Mouse (Mus musculus) forebrain, embryonic 14.5 days (tissue): ENCODE measurements around the gene Rps16. TPM values are rescaled to one million over a fixed set of nuclear protein-coding genes. Genes with fewer than 3 reads are reported as not detected.

ENCODE experiments used
- ATAC-seq: fragments of 200-750 bp; cut with Nextera tagmentation; 2 replicates; pipeline ENCODE4 v1.8.0; 2017; ENCODE audit warnings: mild to moderate bottlenecking, moderate library complexity
- DNase-seq: peaks from one replicate; pipeline ENCODE4 v3.0.0-alpha.2; 2015; ENCODE audit warnings: low spot score
- H3K27ac ChIP-seq: fragments of 300-500 bp; sonication (generic); 2 replicates; pipeline ENCODE4 v1.5.1; 2014; ENCODE audit warnings: low read depth, mild to moderate bottlenecking, control low read depth, low read length, moderate library complexity
- H3K27me3 ChIP-seq: fragments of 300-500 bp; sonication (generic); replicated peaks from 2 replicates; pipeline ENCODE4 v1.6.1; 2014; ENCODE audit warnings: low read length, control low read depth, mixed read lengths; ENCODE audit not compliant: control insufficient read depth, insufficient read depth
- H3K36me3 ChIP-seq: fragments of 300-500 bp; sonication (generic); 2 replicates; pipeline ENCODE4 v1.6.1; 2014; ENCODE audit warnings: low read length, control low read depth; ENCODE audit not compliant: control insufficient read depth, insufficient read depth
- H3K4me1 ChIP-seq: fragments of 300-500 bp; sonication (generic); 2 replicates; pipeline ENCODE4 v1.6.1; 2014; ENCODE audit warnings: antibody characterized with exemption, low read length, control low read depth; ENCODE audit not compliant: control insufficient read depth, insufficient read depth
- H3K4me2 ChIP-seq: fragments of 300-500 bp; sonication (generic); 2 replicates; pipeline ENCODE4 v1.6.1; 2014; ENCODE audit warnings: mild to moderate bottlenecking, control low read depth, low read length
- H3K4me3 ChIP-seq: fragments of 300-500 bp; sonication (generic); 2 replicates; pipeline ENCODE4 v1.5.1; 2014; ENCODE audit warnings: low read depth, low read length, control low read depth
- H3K9ac ChIP-seq: fragments of 300-500 bp; sonication (generic); 2 replicates; pipeline ENCODE4 v1.6.1; 2014; ENCODE audit warnings: mild to moderate bottlenecking, low read length, control low read depth, moderate library complexity
- H3K9me3 ChIP-seq: fragments of 300-500 bp; sonication (generic); replicated peaks from 2 replicates; pipeline ENCODE4 v1.6.1; 2016; ENCODE audit warnings: low read length, control low read depth, mixed read lengths; ENCODE audit not compliant: control insufficient read depth
- WGBS: fragments of 180-500 bp; shearing (Covaris S2); extraction: QIAGEN DNeasy Blood & Tissue Kit; methylation state at CpG from one replicate; pipeline ENCODE4 v1.1.7; 2014; 5-methylcytosine and 5-hydroxymethylcytosine counted together
- polyA plus RNA-seq: library from polyadenylated mRNA; unstranded; fragments of >200 nt; fragmentation: Nextera tagmentation; extraction: Ambion mirVana; gene quantifications from 2 replicates; pipeline ENCODE4 v1.2.1, GENCODE M21; 2014

Rps16 gene
- polyA plus RNA-seq, 1 experiment from 2014 or later = 750 TPM

DNA sequence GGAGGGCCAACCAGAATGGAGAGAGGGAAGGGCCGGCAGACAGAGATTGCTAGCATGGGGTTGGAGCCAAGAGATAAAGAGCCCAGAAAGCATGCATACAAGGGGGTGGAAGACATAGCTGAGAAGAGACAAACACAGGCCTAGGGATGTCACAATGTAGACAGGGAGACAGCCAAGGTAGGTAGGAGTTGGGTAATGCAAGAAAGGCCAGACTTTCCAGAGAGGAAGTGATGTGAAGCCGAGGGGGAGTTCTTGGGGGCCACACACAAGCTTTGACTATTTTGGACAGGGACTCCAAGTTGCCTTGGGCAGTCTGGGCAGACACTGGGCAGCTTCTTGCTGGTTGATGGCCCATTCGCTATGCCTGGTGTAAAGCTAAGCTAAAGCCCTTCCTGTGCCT, 51.5 kb downstream of the Rps16 start:
- Histone ChIP-seq H3K36me3 (peaks cover 99% of the 10 kb centered on the region), H3K27ac (no peak overlapping the region), H3K9me3 (no peaks in the 10 kb centered on the region), H3K4me1 (no peaks in the 10 kb centered on the region), H3K27me3 (no peaks in the 10 kb centered on the region), H3K4me3 (no peak overlapping the region), H3K9ac (no peak overlapping the region), H3K4me2 (no peak overlapping the region)
- DNase-seq = no peak
- ATAC-seq = no peak
- WGBS = 73% methylated on average over 3 of the region's 3 CpGs

Other genes starting within 250 kb of the Rps16 start
- gene 9530053A07Rik, start 221.2 kb upstream of the Rps16 start, polyA plus RNA-seq = 0.03 and 0.09 TPM in 2 replicates
- 36.0 and 38.3 TPM in 2 replicates for gene Fbl, start 180.9 kb upstream of the Rps16 start, polyA plus RNA-seq
- gene Dyrk1b, start 171.2 kb upstream of the Rps16 start, polyA plus RNA-seq = 9.9 and 13.7 TPM in 2 replicates
- 6.0 and 8.6 TPM in 2 replicates for gene Eid2, start 82.8 kb upstream of the Rps16 start, polyA plus RNA-seq
- gene Eid2b, start 72.9 kb upstream of the Rps16 start, polyA plus RNA-seq = 33.3 and 35.1 TPM in 2 replicates
- 0.22 and 0.23 TPM in 2 replicates for gene Selenov, start 59.5 kb upstream of the Rps16 start, polyA plus RNA-seq
- gene Dll3, start 48.4 kb upstream of the Rps16 start, polyA plus RNA-seq = 14.2 and 16.3 TPM in 2 replicates
- 163 and 171 TPM in 2 replicates for gene Timm50, start 38.6 kb upstream of the Rps16 start, polyA plus RNA-seq
- 62.6 and 77.8 TPM in 2 replicates for gene Supt5, start 11.9 kb upstream of the Rps16 start, polyA plus RNA-seq
- gene Plekhg2, start 21.9 kb downstream of the Rps16 start, polyA plus RNA-seq = 17.7 and 27.5 TPM in 2 replicates
- gene Zfp36, start 29.6 kb downstream of the Rps16 start, polyA plus RNA-seq = 3.3 and 5.6 TPM in 2 replicates
- gene Med29, start 42.1 kb downstream of the Rps16 start, polyA plus RNA-seq = 42.3 and 52.9 TPM in 2 replicates
- 59.3 and 73.1 TPM in 2 replicates for gene Paf1, start 42.3 kb downstream of the Rps16 start, polyA plus RNA-seq
- gene Gmfg, start 86.8 kb downstream of the Rps16 start, polyA plus RNA-seq = 3.3 and 4.9 TPM in 2 replicates
- gene Lrfn1, start 101.3 kb downstream of the Rps16 start, polyA plus RNA-seq = 8.7 and 9.8 TPM in 2 replicates
- gene Ifnl2, start 159.8 kb downstream of the Rps16 start, polyA plus RNA-seq = not detected in 2 replicates
- gene Ifnl3, start 172.2 kb downstream of the Rps16 start, polyA plus RNA-seq = not detected in 2 replicates
- gene Sycn, start 190.2 kb downstream of the Rps16 start, polyA plus RNA-seq = not detected in 2 replicates
- not detected in 2 replicates for gene Nccrp1, start 196.6 kb downstream of the Rps16 start, polyA plus RNA-seq
- gene Samd4b, start 247.5 kb downstream of the Rps16 start, polyA plus RNA-seq = 20.1 and 24.1 TPM in 2 replicates
- gene Pak4, start 247.5 kb downstream of the Rps16 start, polyA plus RNA-seq = 12.6 and 16.0 TPM in 2 replicates